Mouse (Mus musculus) adipocyte (in vitro differentiated cells): ENCODE data around the gene Adamts16.

Experiments
- DNase-seq: peaks from one replicate; pipeline ENCODE4 v3.0.0-alpha.2; 2016; ENCODE audit warnings: low spot score

The Adamts16 gene

DNA sequence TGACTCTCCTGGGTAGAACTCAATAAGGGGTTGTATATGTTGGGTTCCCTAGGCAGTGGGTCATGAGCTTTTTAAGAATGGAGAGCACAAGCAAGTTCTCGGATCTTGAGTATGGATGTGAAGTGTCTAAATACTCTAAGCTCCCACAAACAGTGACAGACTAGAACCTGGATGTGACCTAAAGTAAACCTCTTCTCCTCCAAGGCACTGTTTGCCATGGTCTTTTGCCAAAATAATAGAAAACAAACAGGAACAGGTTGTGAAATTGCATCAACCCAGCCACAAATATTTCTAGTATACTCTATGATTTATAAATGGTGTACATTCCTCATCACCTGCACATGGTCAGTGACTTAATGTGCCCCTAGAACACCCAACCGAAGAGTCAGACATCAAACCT is 79.0 kb downstream of the Adamts16 start:
- DNase-seq, result no peak

DNA sequence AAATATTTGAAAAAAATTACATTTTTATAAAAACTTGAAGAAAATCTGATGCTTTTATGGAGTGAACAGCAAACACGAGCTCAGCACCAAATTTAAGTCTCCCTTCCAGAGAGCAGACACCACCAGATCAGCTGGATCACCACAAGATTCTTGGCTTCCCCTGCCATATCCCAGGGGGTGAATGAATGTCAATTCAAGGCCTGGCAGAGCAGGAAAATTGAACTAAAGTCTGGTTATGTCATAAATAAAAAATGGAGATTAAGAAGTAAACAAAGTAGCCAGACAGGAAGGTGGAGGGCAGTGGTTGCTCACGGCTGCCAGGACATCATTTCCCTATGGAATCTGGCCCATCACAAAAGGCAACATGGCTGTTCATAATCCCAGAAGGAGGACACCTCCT is 80.3 kb downstream of the Adamts16 start:
- DNase-seq, result no peak

DNA sequence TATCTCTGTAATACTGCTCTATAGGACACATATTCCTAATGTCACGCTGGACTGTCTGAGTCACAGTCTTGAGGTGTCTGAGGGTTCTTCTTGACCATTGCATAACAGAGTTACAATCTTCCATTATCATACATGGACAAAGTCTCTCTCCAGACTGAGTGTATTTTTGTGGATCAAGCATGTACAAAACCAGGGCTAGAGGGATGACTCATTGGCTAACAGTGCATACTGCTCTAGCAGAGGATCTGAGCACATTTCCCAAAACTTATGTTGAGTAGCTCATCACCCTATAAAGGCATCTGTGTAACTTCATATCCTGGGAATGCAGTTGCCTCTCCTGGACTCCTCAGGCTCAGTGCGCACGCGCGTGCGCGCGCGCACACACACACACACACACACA is 81.4 kb downstream of the Adamts16 start:
- no peak for DNase-seq

DNA sequence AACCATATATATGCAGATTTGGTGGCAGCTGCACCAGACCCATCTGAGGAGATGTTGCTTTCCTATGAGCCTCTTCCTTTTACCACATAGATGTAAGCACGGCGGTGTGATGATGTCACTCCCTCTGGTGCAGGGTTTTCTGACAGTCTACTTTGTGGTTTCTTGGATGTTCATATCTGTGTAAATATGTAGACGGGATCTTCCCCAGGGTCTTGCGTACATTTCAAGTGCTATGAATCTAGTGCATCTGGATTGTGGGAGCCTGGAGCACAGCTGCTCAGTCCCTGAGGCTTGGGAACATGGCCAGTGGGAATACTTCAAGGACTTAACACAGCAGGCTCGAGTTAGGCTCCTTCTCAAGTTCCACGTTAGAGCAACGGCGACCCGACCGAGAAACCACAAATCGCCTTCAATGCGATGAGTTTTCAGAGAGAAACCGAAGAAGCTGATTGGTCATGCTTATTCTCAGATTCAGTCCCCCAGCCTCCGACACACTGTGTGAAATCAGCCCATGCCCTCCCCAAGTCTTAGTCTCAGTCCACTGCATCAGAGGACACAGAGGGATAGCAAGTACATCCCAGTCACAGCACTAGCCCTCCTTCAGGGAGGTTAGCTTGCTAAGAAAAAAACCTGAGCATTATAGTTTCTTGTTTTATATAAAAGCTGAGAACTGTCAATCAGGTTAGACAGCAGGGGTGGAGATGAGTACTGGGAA is 95.2 kb downstream of the Adamts16 start:
- DNase-seq, result no peak

DNA sequence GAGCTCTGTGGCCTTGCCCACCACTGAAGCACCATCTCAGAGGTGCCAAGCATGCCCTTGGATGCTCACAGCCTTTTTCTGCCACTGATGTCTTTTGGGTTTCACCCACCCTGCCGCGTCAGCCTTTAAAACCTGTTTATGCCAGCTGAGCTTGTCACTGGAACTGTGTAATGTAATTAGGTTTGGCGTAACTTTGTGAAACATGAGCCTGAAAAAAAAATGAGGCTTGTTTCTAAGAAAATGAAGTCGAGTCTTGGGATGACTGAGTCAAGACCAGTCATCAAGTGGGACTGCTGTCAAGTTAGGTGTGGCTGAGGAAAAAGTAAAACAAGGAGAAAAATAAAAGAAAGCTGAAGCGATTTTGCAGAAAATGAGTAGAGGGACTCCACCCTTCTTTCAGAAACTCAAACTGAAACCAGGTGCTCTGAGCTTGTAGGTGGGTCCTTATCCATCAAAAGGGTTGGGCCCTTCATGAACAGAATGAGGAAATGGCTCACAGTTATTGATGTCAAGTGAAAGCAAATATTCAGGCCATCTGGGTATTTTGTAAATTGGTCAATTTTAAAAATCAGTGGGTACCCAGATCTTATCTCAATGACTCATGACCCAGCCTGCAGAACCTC is 97.1 kb downstream of the Adamts16 start:
- DNase-seq, result no peak

DNA sequence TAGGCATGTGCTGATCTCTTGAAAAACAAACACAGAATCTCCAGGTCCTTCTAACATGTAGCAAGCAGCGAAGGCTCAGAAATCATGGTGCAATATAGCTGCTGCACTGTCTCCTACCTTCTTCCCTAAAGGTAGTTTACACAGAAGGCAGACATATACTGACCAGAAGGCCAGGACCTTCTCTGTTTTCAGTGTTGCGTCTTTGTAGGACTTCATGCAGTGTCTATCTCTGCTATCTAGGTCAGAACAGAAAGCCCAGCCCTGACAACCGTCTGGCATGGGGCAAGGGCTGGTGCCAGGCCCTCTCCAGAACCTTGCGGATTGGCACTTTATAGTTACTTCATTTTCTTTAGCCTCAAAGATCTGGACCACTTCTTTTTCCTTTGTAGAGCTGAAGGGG is 98.9 kb downstream of the Adamts16 start:
- no peak for DNase-seq

DNA sequence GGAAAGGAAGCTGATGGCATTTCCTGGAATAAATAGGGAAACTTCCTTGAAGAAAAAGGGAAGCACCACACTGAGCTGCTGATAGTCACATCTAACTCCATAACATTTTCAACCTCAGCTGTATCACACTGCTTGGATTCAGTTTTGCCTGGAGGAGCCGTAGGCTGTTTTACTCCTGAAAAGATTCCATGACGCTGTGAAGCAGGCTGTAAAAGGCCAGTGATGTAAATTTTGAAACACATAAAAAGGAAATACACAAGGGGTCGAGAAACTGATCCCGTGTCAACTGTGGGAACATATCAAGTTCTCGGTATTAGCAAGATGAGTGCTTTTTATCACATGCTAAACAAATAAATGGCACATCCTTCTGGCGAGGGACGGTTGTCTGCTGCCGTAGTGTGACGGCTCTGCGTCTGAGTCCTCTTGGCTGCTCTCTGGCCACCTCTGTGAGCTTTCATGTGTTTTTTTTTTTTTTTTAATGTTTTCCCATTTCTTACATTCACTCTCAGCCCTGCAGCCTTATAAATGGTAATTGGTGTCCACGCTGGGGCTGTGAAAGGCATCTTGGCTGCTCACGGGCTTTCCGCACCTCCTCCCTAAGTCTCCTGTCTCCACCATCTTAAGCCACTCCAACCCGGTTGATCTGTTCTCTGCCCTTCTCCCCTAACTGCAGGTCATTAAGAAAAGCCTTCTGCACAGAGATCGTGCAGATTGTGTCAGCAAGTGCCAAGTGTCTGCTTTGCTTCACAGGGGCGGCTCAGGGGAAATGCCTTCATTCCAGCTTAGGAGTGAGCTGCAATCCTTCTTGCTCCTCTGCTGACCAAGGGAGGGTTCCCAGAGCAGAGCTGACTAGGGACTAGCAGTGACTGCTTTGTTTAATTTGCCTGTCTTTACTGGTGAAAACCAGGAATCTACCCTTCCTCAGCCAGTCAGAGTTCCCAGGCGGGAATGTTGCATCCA is 101.0 kb downstream of the Adamts16 start:
- DNase-seq, result no peak

DNA sequence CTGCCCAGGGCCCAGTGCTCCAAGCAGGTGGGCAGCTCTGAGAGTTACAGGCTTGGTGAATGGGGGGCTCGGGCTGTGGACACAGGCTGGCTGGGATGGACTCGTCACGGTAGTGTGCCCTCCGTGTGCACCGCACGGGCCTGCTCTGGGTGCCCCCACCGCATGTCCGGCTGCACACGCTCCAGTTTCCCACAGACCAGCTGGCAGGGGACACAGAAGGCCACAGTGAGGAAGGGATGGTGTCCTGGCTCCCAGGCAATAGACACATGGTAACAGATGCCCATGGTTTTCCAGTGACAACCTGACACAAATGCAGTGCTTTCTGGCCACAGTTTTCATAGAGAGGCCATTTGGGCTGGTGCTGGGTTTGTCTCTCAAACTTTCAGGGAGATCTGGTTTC is 102.8 kb downstream of the Adamts16 start:
- DNase-seq, result no peak

DNA sequence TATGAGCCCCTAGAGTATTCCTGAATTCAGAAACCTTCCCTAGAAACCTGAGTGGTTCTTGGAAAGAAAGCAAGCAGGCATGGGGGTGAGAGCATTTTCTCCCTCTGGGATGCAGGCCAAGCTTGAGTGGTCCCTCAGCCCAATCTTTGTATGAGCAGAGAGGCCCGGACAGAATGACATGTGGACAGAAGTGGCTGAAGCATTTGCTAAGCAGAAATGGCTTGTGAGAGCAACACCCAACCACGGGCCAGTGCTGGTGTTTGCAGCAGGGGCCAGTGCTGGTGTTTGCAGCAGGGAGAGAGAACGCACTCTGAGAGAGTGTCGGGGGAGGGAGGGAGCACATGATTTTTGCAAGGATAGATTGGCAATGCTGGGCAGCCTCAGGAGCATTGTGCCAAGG is 105.2 kb downstream of the Adamts16 start:
- DNase-seq, result peak; percentile 40

DNA sequence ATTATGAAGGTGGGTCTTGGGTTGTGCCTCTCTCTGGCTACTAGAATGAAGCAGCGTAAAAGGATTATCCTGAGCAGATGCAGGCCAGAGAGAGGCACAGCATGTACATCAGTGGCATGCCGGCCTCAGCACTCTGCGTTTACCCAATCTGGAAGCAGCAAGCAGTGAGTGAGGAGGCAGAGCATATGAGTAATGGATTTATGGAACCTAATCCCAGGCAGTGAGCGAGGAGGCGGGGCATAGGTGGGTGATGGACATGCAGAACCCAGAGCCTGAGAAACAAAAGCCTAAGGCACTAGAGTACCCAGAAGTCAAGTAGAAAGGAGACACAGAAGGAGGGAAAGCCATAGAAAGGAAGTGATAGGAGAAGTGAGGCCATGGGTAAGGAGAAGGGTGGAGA is 107.0 kb downstream of the Adamts16 start:
- no peak for DNase-seq

DNA sequence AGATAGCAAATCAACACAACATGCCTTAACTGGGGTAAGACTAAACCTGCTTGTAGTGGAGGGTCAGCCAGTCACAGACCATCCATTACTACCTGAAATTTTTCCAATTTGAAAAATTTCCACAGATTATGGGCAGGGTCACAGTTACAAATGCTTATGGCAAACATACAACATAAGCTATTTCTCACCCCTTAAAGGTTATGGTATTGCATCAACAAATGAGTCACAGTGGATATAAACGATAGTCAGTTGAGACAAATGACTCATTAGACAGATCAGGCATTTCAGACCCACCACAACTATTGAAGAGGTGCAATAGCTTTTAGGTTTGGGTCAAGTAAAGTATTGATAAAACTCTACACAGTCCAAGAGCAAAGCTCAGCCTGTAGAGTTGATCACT is 107.7 kb downstream of the Adamts16 start:
- no peak for DNase-seq

DNA sequence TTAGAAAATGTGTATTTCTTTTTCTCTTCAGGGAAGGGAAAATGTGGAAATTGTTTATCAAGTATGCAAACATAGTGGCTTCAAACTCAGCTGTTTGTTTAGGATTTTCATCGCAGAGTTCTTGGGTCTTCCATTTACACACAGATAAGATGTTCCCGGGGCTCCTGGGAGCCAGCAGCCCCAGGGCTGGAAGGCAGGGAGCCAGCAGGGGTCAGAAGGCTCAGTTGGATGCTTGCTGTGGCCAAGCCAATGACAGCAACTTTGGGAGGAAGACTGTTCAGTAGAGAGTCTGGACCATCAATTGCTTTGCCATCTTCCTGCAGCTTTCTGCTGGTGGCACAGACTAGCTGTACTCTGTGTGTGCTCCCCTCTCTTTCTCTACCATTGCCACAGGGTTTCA is 108.4 kb downstream of the Adamts16 start:
- peak; percentile 9 for DNase-seq

DNA sequence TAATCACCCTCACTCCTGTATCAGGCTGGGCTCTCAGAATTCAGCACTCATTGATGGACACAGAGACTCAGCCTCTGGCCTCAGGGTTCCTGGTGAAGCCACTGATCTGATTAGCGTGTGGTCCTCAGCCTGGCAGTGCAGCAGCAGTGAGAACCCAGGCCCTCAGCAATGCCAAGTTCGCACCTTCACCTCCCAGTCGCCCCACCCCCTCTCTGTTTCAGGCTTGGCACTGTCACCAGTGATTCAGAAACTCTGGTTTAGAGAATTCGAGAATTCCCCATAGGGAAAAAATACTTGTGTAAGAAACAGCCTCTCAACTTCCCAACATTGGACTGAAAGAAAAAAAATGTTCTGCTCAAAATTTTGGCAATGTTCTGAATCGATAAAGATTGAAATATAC is 108.8 kb downstream of the Adamts16 start:
- peak; percentile 38 for DNase-seq

DNA sequence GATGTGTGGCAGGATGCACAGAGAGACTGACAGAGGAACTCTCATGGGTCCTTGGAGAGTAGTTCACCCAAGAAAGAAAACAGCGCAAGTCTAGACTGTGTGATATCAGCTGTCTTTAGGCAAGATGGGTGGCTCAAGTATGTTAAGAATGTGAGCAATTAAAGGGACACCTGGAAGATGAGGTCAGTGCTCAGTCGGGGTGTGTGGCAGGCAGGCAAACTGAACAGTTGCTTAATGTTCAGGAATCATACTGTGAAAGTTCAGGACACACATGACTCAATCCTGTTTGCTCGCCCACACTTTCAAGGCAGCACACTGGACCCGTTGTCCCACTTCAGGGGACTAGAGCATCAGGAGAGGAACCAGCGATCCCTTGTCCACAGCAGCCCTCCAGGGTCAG is 110.3 kb downstream of the Adamts16 start:
- DNase-seq, result no peak

DNA sequence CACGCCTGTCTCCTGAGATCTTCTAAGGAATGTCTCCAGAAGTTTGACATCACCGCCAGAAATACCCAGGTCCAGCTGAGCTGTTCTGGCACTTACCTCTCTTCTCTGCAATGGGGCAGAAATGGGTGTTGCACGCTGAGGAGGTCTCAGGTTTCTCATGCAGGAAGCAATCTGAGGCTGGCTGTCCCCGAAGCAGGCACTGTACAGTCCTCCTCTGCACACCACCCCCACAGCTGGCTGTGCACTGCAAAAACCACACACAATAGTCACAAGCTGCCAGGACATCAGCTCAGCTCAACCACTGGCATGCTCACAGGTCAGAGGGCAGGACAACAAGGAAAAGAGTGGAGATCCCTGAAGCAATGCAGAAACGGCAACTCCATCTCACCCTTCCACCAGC is 111.6 kb downstream of the Adamts16 start:
- DNase-seq, result peak; percentile 50

DNA sequence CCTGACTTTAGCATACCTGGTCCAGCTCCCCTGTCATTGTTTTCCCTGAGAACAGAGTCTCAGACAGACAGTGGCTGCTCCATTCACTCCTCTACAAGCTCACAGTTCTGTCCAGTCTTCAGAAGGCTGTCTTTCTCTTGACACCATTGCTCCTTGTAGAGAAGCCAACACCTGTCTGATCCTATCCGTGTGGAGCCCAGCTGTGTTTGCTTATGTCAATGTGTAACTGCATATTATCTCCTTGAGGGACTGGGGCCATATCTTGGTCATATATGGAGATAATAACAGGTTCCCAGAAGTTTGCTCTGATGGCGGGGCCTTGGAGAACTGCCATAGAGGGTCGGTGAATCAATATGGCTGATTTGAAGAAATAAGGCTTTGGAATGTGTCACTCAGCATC is 115.4 kb downstream of the Adamts16 start:
- DNase-seq, result no peak

DNA sequence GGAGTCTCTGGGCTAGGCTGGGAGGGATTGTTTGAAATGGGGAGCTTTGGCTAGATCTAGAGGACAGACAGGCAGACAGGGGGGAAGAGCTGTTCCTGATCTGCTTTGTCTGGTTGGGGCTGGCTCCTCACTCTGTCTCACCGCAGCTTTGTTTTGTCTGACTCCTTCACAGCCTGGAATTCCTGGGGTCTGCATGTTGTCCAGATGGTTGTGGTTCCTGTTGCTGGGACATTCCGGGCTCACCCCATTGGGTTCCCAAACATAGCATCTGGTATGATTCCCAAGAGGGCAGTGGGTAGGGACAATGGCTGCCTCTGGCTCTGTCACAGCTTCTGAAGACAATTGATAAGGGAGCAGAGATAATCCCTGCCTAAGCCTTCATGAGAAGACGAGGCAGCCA is 117.0 kb downstream of the Adamts16 start:
- no peak for DNase-seq

DNA sequence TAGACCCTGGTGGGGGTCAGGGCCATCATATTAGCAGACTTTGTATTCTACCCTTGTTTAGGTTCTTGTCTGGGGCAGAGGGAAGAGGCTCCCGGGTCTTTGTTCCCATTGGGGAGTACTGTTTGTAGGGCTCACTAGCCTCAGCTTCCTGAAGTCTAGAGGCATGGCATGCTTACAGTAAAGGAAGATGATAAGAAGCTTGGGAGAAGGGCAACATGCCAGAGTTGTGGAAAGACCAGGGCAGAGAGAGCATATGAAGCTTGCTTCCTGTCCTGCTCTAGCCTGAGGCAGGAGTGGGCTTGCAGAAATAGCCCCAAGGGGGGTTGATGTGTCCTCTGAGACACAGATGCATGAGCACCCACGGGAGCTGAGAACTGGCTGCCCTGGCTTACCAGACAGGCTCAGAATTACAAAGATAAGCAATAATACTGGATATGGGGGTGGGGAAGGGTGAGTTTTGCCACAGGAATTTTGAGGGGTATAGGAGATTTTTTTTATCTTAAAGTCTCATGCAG is 117.4 kb downstream of the Adamts16 start:
- no peak for DNase-seq

DNA sequence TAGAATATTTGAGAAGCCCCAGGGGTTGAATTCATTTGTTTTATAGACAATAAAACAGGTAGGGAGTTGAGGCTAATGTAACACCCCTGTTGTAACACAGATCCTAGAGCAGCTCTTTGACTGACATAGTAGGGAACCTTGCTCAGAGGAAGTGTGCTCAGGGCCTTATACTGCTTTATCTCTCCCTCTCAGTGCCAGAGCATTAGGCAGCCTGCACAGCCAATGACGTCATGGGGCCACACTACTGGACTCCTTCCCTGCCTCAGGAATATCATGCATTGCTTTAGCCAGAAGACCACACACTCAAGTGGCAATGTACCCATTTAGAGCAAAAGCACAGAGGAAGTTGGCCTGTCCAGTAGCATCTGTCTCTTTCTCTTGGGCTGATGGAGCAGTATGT is 121.6 kb downstream of the Adamts16 start:
- no peak for DNase-seq

DNA sequence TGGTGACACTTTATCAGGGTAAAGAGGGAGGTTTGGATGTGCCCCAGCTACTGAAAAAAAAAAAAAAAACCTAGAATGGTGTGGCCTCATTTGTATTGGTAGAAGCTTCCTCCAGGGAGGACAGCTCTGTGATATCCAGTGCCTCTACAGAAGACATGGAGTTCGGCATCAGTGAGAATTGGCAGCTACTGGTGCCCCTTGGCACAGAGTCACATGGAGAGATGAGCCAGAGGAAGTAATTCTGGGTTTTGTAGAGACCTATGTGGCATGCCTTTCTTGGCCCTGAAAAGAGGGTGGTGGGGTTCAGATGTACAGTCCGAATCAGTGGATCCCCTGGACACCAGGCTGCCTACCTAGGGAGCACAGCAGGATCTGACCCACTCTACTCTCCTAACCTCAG is 122.8 kb downstream of the Adamts16 start:
- DNase-seq, result peak; percentile 44

DNA sequence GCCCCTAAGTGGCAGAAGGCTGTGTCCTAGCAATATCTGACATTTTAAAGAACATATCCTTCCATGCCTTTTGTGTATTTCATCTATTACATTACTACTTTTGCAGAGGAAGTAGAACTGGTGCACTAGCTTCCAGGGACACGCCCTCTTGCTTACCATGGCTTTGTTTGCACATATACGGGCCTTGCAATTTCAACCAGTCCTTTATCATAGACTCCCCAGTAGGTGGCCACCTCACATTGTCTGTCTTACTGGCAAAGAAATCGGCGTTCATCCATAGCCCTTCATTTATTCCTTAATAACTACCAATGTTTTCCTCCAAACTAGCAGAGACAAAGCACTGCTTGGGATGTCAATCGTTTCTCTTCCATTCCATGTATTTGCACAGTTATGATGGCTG is 125.6 kb downstream of the Adamts16 start:
- peak; percentile 56 for DNase-seq

DNA sequence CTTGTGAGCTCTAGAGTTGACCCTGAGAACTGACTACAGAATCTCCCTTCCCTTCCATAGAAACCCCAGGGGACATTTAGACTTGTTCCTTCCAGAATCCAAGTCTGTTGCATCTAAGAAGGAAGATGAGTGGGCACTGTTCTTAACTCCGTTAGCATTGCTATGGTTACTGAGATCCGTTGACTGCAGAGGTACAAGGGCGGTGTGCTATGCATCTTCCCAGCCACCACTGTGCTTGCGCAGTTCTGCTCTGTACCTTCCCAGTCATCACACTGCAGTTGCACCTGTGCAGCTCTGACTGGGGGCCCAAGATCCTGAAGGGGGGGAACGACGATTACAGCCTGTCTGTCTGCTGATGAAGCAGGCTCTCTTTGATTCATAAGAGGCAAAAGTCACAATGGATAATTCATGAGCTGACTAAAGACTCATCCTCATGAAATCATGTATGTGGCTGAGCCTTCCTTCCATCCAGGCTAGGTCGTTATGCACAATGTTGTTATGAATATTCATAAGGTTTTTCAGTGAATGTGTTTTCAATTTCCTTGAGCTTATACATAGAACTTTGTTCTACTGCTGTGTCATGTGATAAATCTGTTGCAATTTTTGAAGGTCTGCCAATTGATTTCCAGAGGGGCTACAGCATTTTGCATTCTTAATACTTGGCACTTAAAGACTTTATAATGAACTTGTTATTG is 127.4 kb downstream of the Adamts16 start:
- DNase-seq, result peak; percentile 18
